Mouse (Mus musculus) heart, adult 2 months (tissue): ENCODE data around the gene Sdr39u1.

Experiments used
- CTCF ChIP-seq: fragments of 200-600 bp; IDR thresholded peaks from 2 replicates; pipeline ENCODE4 v1.8.1; 2022; ENCODE audit warnings: antibody characterized with exemption, mild to moderate bottlenecking, moderate library complexity
- EP300 ChIP-seq: fragments of 200-500 bp; IDR thresholded peaks from 2 replicates; pipeline ENCODE4 v1.6.1; 2011; ENCODE audit warnings: low read depth, low read length, control low read depth; ENCODE audit not compliant: insufficient read depth
- POLR2A ChIP-seq: fragments of 200-500 bp; IDR thresholded peaks from 2 replicates; pipeline ENCODE4 v1.6.1; 2011; ENCODE audit warnings: mild to moderate bottlenecking, low read depth, low read length, control low read depth; ENCODE audit not compliant: insufficient read depth

DNA sequence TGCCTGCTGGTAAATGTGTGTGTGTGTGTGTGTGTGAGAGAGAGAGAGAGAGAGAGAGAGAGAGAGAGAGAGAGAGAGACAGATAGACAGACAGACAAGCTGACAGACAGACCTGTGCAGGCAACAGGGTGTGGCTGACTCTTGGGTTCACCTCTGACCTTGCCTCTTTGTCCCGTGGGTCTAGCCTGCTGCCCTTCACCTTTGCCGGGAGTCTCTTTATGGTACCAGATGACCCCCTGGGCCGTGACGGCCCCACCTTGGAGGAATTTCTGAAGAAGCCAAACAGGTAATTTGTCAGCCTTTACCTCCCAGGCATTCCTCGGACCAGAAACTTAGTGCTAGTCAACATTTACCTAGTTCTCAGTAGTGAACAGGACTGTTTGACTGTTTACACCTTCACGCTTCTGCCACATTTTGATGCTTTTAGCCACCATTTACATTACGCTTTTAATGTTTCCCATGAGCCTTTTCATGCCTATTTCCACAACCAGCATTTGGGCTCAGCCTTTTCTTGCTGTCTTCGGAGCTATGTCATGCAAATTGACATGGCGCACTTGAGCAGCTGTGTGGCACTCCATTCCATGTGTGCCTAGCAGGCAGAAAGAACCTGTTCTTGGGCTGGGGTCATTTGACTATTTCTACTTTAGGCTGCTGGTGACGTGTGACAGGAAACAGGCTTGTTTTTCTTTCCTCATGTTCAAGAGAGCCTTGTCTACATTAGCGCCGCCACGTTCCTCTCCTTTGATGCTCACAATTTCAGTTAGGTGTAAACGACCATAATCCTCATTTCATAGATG is 31.7 kb downstream of the Sdr39u1 start:
- TF ChIP-seq POLR2A (no peak), CTCF (no peak), EP300 (no peak)
